Mouse (Mus musculus) erythroid progenitor cell, adult 5-6 weeks (primary cell): ENCODE measurements around the gene Ano1. TPM values are rescaled to one million over a fixed set of nuclear protein-coding genes. Genes with fewer than 3 reads are reported as not detected.

Experiments used
- ATAC-seq: replicated peaks from 2 replicates; pipeline ENCODE4 v1.8.0; 2016; ENCODE audit warnings: moderate number of reproducible peaks, mild to moderate bottlenecking, moderate TSS enrichment, inconsistent platforms; ENCODE audit not compliant: poor library complexity, low FRiP score, severe bottlenecking
- total RNA-seq, 2 experiments: library from RNA; stranded (forward) in 1 of 2; stranded (reverse) in 1 of 2; fragments of 150-400 nt in 1 of 2; fragments of 186-747, 209-891 nt in 1 of 2; gene quantifications; 2 replicates each; pipeline versions ENCODE4 v1.2.3 to v1.2.4; 2015 to 2017; ENCODE audit warnings: low replicate concordance in 2 of 2

The Ano1 gene
- total RNA-seq, 2 experiments from 2014 or later, result not detected

DNA sequence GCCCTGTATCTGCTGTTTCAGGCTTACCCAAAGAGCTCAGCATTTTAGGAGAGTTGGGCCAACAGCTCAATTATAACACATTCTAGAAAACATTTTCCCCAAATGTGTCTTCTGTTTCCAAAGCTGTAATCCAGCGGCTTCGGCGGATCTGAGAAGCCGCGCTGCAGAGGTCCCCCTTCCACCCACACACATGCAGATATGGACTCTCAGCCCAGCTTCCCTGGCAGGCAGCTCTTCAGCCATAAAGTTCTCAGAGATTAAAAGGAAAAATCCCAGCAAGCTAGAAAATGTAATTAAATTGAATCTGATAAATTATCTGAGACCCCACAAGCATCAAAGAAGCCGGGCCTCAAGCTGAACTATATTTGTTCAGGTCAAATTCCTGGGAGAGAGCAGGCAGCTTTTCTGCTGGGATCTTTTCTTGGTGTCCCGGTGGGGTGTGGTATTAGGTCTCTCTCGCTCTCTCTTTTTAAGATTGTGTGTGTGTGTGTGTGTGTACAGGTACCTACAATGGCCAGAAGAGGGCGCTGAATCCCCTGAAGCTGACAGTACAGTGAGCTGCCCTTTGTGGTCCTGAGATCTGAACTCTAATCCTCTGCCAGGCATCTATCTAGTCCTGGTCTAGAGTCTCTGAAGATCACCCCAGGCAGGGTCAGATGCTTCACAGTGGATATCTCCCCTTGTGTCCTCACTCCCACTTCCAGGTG is 95.4 kb downstream of the Ano1 start:
- ATAC-seq, result no peak

DNA sequence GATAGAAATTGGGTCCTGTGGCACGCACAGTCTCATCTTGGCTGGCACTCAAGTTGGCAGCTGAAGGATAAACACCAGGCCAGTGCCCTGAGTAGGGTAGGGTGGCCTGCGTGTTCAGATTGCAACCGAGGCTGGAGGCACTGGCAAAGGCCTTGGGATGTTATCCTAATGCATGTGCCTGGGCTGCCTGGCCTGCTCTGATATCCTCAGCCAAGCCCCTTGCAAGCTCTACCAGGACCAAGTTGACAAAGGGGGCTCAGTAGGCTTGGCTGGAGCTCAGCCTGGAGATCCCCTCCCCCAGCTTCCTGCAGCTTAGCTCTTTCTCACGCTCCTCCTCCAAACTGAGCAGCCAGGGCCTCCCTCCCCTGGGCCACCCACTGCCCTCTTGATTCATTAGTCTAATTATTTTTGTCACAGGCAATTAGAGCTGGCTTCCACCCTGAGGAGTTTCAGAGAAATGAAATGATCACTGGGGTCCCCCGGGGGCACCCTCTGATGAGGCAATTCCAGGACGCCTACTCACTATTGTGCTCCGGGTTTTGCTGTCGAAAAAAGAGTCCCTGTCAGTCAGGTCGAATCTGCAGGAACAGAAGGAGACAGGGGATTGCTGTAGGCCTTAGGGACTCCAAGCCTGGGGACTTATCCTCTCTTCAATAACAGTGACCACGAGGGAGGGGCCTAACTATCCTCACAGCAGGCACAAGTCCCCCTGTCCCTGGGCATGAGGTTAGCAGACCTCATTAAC is 97.9 kb downstream of the Ano1 start:
- no peak for ATAC-seq

DNA sequence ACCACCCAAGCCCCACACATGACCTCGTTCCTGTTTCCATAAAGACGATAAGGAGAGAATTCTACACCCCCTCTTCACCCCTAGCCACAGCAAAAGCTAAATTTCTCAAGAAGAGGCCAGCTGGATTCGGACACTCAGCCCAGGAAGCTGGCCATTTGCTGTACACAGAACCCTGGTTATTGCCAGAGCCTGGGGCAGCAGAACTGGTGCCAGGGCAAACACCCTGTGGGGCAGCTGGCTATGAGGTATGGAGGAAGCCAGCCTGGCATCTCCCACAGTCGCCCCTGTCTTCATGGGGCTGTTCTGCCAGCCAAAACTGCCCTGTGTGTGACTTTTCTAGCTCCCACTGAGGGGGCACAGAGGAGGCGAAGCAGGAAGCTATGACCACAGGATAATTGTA is 104.2 kb downstream of the Ano1 start:
- no peak for ATAC-seq

DNA sequence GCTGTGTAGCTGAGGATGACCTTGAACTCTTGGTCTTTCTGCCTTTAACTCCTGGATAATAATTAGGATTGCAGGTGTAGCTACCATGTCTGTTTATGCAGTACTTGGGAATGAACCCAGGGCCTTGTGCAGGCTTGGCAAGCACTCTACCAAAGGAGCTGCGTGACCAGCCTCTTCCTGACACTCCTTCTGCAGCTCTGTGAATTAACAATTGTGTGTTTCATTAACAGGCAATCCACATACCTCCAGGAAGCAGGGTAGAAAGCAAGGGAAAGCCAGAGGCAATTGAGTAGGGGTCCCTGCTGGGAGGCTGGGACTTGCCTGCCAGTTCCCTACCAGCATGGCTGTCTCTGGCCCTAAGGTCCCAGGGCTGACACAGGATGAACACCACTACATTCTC is 111.0 kb downstream of the Ano1 start:
- no peak for ATAC-seq

DNA sequence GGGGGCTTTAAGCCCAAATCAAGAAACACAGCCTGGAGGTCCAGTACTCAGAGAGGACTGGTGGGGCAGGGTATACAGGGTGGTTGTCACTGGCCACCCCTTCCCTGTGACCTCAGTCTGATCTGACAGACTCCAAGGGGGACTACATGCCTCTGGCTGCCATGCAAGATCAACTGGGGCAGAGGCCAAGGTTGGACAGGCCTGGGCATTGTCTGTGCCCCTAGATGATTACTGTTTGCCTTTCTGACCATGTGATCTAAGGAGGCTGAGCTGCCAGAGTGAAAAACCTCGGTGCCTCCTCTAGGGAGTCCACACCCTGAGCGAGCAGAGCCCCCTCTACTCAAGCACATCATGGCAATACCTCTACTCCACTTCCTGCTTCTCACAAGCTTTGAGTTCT is 115.8 kb downstream of the Ano1 start:
- no peak for ATAC-seq

DNA sequence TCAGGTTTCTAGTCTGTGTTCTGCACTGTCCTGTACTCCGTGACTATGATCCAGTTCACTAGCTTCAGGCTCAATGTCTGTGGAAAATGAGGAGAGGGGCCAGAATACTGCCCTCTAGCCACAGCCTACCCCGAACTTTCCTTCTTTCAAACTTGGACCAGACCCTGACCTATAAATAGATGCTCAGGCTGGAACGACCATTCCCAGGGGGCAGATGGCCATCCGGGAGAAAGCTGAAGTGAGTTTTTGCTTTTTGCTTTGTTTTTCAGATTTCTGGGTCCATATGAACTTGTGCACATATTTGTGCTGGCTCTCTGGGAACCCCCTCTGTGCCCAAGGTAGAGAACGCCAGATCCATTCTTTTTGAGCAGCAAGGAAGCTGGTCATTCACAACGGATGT is 116.9 kb downstream of the Ano1 start:
- no peak for ATAC-seq

DNA sequence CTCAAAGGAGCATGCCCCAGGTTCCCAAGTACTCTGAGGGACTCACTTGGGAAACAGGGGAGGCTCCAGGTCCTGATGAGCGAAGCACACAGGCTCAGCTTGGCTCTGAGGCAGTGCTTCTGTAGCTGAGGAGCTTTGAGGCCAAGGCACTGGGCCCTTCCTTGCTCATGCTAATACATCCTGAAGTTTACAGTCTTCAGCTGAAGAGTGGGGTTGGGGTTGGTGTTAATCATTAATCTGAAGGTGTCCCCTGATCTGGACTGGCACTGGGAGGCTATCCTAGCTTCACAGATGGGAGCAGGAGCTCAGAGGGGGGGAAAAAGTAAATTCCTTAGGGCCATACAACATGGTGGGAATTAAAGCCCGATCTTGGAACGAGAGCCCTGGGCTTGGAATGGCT is 117.3 kb downstream of the Ano1 start:
- no peak for ATAC-seq

DNA sequence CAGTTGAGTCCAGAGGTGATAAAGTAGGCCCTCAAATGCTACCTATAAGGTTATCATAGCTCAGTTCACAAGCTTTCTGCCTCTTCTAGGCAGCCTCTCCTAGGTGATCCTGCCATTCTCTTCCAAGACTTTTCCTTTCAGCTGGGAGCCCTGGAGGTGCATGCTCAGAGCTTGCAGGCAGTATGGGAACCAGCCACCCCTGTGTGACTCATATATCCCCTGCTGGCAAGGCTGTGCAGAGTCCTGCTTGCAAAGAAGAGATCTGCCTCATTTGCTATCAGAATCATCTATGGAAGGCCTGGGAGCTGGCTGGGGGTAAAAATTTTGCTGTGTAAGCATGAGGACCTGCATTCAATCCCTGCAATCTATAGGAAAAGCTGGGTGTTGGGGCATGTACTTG is 119.5 kb downstream of the Ano1 start:
- no peak for ATAC-seq

DNA sequence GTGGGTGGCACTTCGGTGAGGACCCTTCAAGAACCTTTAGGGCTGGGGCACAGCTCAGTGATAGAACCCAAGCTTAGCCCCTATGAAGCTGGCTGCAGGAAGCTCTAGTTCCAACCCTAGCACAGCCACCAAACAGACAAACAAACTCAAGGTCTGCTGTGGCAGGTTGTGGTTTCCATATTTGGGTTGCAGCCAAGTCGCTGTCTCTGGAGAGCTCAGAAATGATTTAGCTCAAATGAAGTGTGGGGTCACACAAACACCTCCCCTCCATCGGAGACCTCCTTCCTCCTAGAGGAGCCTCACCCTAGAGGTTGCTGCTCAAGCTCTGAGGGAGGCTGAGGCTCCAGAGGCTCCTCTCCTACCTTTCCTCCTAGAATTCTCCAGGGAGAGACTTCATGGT is 121.2 kb downstream of the Ano1 start:
- ATAC-seq, result no peak

DNA sequence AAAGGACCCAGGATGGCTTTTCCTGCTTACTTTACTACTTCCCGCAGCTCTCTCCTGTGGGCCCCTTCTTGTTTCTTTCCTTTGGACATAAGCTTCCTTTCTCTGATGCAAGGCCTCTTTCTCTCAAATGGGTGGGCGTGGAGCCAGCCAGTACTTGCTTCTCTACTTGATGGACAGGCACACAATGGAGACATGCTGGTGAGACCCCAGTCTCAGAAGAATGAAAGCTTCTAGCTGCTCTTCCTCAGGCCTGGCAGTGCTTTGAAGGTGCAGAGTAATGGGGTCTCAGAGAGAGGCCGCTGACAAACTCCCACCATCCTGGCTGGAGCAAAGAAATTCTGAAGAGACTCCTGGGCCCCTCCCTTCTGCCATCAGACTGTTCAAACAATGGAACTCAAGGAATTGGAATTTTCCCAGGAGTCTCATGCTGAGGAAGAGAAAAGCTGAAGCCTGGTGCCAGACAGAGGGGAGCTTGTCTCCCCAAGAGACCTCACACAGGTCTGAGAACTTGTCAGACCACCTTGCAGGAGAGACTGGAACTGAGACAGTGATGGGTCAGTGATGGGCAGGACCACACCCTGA is 123.3 kb downstream of the Ano1 start:
- ATAC-seq, result no peak

DNA sequence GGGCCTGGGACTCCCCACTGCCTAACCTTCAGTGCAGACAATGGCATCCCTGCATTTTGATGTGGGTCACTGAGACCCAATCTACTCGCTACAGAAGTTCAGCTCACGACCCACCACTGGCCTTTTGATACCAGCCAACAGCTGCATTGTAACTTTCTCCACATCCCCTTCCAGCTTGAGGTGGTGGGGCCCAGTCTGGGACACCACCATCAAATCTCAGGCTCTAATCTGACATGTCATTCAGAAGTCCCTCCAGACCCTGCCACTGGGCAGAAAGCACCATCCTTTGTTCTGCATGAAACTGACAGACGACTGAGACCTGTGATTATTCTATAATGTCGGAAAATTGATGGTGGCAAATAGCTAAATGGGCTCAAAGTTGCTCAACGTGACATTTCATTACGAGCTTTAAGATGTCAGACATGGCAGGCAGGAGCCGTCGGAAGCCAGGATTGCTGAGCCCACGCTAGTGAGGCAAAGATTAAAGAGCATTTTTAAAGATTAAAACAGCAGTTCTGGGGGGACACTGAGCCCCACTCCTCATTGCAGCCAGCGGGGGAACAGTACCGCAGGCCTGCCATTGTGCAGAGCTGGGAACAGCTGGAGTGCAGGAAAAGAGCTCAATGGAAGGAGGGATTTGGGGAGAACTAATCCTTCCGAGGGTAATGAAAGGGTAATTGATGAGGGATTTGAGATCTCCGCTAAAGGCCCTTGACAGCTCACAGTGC is 124.0 kb downstream of the Ano1 start:
- no peak for ATAC-seq

DNA sequence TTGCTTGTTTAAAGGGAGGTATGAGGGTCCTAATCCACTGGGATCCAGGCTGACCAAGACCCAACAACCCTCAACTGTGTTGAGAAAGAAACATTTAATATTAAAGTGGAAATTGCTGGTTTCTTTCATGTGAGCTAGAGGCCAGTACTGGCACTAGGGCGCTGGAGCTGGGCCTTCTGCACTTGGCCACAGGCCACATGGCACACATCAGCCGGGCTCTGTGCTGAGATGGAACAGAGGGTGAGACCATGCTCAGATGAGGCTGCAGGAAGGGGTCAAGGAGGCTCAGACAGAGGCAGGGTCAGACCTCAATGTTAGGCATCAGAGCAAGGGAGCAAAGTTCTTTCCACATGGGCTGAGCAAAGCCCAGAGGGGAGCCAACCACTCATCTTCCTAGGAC is 125.7 kb downstream of the Ano1 start:
- no peak for ATAC-seq

DNA sequence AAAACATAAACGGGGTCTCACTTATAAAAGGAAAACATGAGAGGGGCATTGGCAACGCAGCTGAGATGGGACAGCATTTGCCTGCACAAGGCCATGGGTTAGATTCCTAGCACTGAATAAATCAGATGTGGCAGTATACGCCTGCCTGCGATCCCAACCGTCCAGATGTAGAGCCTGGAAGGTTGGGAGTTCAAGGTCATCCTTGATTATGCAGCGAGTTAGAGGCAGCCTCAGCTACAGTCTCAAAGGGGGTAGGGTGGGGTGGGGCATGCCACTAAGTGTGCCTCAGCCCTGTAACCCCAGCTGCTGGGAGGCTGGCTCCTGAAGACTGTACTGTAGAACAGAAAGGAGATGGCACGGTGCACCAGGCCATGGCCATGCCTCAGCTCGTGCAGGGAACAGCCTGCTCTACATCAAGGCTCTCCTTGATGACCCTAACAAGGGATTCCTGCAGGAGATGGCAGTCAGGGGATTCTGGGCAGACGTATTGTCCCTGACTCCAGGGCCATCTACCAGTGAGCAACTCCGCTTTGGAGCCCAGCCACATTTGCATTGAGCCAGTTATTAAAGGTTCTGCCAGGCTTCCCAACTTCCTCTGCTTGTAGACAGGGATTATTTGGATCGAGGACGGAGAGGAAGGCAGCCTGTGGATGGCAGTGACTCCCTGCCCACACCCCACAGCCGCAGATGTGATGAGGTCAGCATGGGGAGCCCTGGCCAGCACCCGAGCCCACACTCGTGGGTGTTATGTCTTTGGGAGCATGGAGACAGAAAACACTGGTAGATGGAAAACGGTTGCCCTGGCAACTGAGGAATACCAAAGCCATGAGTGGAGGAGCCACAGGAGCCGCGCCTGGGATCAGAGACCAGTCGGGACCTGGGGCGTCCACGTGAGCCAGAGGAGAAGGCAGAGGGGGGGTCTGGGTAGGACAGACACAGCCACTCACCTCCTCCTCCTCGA is 130.8 kb downstream of the Ano1 start:
- no peak for ATAC-seq

DNA sequence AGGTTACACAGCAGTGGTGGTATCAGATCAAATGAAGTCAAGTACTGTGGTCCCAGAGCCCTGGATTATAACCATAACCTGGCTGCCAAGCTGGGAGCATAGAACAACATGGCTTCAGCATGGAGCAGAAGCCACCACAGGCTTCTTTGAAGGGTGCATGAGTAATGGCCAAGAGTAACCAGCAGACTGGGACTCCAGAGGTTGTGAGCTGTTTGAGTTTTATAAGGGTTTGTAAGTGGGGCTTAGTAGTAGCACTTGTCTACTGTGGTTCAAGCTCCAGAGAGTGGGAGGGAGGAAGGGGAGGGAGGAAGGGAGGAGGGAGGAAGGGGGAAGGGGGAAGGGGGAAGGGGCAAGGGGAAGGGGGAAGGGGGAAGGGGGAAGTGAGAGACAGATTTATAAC is 131.5 kb downstream of the Ano1 start:
- no peak for ATAC-seq

DNA sequence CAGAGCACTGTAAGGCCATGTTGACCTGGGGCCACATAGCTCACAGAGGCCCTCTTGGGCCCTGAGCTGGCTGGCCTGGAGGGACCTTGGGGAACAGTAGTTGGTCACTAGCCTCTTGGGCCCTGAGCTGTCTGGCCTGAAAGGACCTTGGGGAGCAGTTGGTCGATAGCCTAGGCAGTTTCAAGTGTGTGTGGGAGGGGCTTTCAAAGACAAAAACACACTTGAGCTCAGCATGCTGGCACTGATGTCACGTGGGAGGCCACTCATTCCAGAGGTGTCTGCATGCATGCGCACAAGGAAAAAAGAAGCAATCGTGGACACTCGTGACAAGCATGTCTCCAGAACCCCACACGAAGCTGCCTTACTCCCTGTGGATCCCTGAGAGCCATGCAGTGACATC is 136.4 kb downstream of the Ano1 start:
- no peak for ATAC-seq

DNA sequence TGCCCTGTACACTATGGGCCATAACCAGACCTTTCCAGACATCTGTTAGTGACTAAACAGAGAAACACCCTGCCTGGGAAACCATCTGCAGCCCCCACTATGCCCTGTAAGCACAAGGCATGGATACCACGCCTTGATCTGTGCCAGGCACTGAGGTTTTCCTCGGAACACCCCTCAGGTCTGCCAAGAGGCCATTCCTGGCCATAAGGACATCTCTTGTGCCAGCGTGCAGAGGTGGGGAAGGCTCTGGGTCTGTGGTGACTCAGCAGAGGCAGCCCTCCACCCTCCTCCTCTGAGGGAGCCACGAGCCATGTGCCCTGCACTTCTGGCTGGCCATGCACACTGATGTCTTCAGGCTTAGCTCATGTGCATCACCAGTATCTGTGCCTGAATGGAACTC is 138.9 kb downstream of the Ano1 start:
- ATAC-seq, result no peak

DNA sequence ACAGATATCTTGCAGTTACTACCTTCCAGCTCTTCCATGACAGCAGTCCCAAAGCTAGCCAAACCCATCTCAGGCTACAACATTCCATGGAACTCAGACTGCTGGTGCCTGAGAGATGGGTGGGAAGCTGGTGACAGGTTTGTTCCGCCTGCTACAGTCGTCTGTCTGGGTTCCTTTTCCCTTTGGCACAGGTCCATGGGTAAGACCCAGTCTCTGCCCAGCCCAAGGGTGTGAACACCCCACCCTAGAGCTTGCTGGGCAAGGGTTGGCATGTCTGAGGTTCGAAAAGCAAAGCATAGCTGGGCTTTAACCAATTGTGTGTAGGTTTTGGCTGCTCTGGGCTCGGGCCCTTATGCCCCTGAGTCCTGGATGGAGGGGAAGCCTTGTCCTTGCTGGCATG is 139.4 kb downstream of the Ano1 start:
- ATAC-seq, result no peak

DNA sequence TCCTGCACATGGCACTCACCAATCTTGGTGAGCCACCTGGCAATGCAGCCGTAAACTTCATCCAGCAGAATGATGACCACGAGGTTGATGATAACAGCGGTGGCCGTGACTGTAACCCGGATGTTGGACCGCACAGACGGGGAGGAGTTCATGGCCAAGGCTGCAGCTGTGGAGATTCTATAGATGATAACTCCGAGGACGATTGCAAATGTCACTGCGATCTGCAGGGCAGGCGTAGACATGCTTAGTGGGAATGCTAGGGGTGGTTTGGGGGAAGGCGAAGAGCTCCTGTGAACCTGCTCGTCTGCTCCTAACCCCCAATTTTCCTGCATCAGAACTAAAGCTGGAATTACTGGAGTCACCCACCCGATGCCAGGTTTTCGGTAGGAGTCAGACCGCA is 140.2 kb downstream of the Ano1 start:
- ATAC-seq, result no peak

DNA sequence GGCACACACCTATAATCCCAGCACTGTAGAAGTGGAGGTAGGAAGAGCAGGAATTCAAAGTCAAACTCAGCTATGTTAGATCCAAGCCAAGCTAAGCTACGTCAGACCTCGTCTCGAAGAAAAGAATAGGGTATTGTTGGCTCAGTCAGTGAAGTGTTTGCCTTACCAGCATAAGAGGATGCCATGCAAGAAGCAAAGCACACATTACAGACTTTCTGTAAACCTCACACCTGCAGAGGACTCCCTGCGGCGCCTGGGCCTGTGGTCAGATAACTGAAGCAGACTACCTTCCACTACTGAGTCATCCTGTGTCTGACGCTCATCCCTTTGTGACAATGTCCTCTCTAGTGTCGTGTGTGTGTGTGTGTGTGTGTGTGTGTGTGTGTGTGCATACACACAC is 142.2 kb downstream of the Ano1 start:
- ATAC-seq, result no peak

DNA sequence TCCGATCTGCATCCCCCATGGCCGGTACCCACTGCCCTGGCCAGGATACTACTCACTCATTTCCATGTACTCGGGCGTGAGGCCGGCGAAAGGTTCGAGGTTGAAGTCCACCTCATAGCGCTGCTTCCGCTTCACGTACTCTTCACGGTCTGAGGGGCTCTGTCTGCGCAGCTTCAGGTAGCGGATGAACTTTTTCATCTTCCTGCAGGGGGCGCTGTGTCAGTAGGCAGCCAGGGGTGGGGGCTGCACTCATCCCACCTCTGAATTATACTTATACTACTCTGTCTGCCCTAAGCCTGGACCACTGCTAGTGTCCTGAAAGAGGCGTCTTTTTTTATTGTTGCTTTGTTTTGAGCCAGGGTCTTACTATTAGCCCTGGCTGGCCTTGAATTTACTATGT is 143.9 kb downstream of the Ano1 start:
- no peak for ATAC-seq
